Mouse (Mus musculus): ENCODE measurements at regions not wholly inside any gene's neighbourhood (a gene's known extent, or its start where the extent isn't known, plus 50 kb on each side); places are given as distances from the start of the nearest gene placed in this dataset.

- no peak overlapping the region for H3K27ac ChIP-seq
- H3K4me3 ChIP-seq, result no peak overlapping the region
- no peak for DNase-seq (ENCODE audit: low spot score in 2 of 2)
- TF ChIP-seq CTCF (conservative IDR thresholded peaks at IDR 0.05), result no peak
These were observed 165.8 kb upstream of the Prep start for GRCm38 (mm10) chr10:44901203-44901602.

- TF ChIP-seq CTCF (conservative IDR thresholded peaks at IDR 0.05), result no peak
- no peak for DNase-seq (ENCODE audit: low spot score in 2 of 2)
- Histone ChIP-seq H3K4me3 (no peak overlapping the region), H3K27ac (no peak overlapping the region)
These were observed 174.9 kb upstream of the Prep start for GRCm38 (mm10) chr10:44892124-44892523.

GRCm38 (mm10) chr10:44887081-44887683 lies 179.8 kb upstream of the Prep start:
- H3K4me3 ChIP-seq, result no peak overlapping the region
- no peak overlapping the region for H3K27ac ChIP-seq
- DNase-seq (ENCODE audit: low spot score in 2 of 2), result no peak
- TF ChIP-seq CTCF (conservative IDR thresholded peaks at IDR 0.05), result no peak

- DNase-seq (ENCODE audit: low spot score in 2 of 2), result no peak
- Histone ChIP-seq H3K27ac (no peak overlapping the region), H3K4me3 (no peak overlapping the region)
- no peak for TF ChIP-seq CTCF (conservative IDR thresholded peaks at IDR 0.05)
These were observed 185.0 kb upstream of the Prep start for GRCm38 (mm10) chr10:44881967-44882366.

GRCm38 (mm10) chr10:44877076-44877663 lies 189.8 kb upstream of the Prep start:
- Histone ChIP-seq H3K4me3 (no peak overlapping the region), H3K27ac (no peak overlapping the region)
- DNase-seq (ENCODE audit: low spot score in 2 of 2), result no peak
- TF ChIP-seq CTCF (conservative IDR thresholded peaks at IDR 0.05), result no peak

- Histone ChIP-seq H3K27ac (peak overlapping the region; percentile 49), H3K4me3 (no peak overlapping the region)
- peak in 1 of 2 experiments; percentile 4 for DNase-seq (ENCODE audit: low spot score in 2 of 2)
- no peak for TF ChIP-seq CTCF (conservative IDR thresholded peaks at IDR 0.05)
These were observed 193.2 kb upstream of the Prep start for GRCm38 (mm10) chr10:44873642-44874285.

GRCm38 (mm10) chr10:44864191-44864747 lies 202.7 kb upstream of the Prep start:
- no peak overlapping the region for H3K27ac ChIP-seq
- no peak overlapping the region for H3K4me3 ChIP-seq
- DNase-seq (ENCODE audit: low spot score in 2 of 2), result no peak
- TF ChIP-seq CTCF (conservative IDR thresholded peaks at IDR 0.05), result no peak

GRCm38 (mm10) chr10:44862360-44862674 lies 204.7 kb upstream of the Prep start:
- H3K27ac ChIP-seq, result no peak overlapping the region
- no peak for TF ChIP-seq CTCF (conservative IDR thresholded peaks at IDR 0.05)
- no peak overlapping the region for H3K4me3 ChIP-seq
- DNase-seq (ENCODE audit: low spot score in 2 of 2), result no peak

- H3K27ac ChIP-seq, result no peak overlapping the region
- no peak for DNase-seq (ENCODE audit: low spot score in 2 of 2)
- no peak overlapping the region for H3K4me3 ChIP-seq
- no peak for TF ChIP-seq CTCF (conservative IDR thresholded peaks at IDR 0.05)
These were observed 205.2 kb upstream of the Prep start for GRCm38 (mm10) chr10:44861671-44862359.

- no peak for TF ChIP-seq CTCF (conservative IDR thresholded peaks at IDR 0.05)
- Histone ChIP-seq H3K4me3 (no peak overlapping the region), H3K27ac (no peak overlapping the region)
- no peak for DNase-seq (ENCODE audit: low spot score in 2 of 2)
These were observed 209.6 kb upstream of the Prep start for GRCm38 (mm10) chr10:44857444-44857843.

GRCm38 (mm10) chr10:44854109-44854508 lies 212.9 kb upstream of the Prep start:
- Histone ChIP-seq H3K4me3 (no peak overlapping the region), H3K27ac (no peak overlapping the region)
- no peak for DNase-seq (ENCODE audit: low spot score in 2 of 2)
- TF ChIP-seq CTCF (conservative IDR thresholded peaks at IDR 0.05), result no peak

- no peak for DNase-seq (ENCODE audit: low spot score in 2 of 2)
- Histone ChIP-seq H3K4me3 (no peak overlapping the region), H3K27ac (no peak overlapping the region)
- TF ChIP-seq CTCF (conservative IDR thresholded peaks at IDR 0.05), result no peak
These were observed 218.0 kb upstream of the Prep start for GRCm38 (mm10) chr10:44849016-44849415.

GRCm38 (mm10) chr10:44846765-44847164 lies 220.2 kb upstream of the Prep start:
- no peak for TF ChIP-seq CTCF (conservative IDR thresholded peaks at IDR 0.05)
- no peak for DNase-seq (ENCODE audit: low spot score in 2 of 2)
- H3K4me3 ChIP-seq, result no peak overlapping the region
- H3K27ac ChIP-seq, result no peak overlapping the region
